Mouse (Mus musculus) intestine, embryonic 14.5 days (tissue): ENCODE measurements at regions not wholly inside any gene's neighbourhood (a gene's known extent, or its start where the extent isn't known, plus 50 kb on each side); places are given as distances from the start of the nearest gene placed in this dataset.

ENCODE experiments used
- ATAC-seq: fragments of 200-750 bp; cut with Nextera tagmentation; replicated peaks from 2 replicates; pipeline ENCODE4 v1.8.0; 2017; ENCODE audit warnings: low read depth, moderate number of reproducible peaks, moderate TSS enrichment, moderate library complexity; ENCODE audit not compliant: low FRiP score, low TSS enrichment
- DNase-seq: peaks from one replicate; pipeline ENCODE4 v3.0.0-alpha.2; 2018; ENCODE audit warnings: low spot score
- H3K27ac ChIP-seq: fragments of 300-500 bp; sonication (generic); 2 replicates; pipeline ENCODE4 v1.5.1; 2014; ENCODE audit warnings: low read depth, mild to moderate bottlenecking, control low read depth
- H3K27me3 ChIP-seq: fragments of 300-500 bp; sonication (generic); replicated peaks from 2 replicates; pipeline ENCODE4 v1.6.1; 2014; ENCODE audit warnings: low read length, control low read depth; ENCODE audit not compliant: control insufficient read depth, insufficient read depth
- H3K36me3 ChIP-seq: fragments of 300-500 bp; sonication (generic); 2 replicates; pipeline ENCODE4 v1.6.1; 2014; ENCODE audit warnings: low read length, control low read depth; ENCODE audit not compliant: control insufficient read depth, insufficient read depth
- H3K4me1 ChIP-seq: fragments of 300-500 bp; sonication (generic); replicated peaks from 2 replicates; pipeline ENCODE4 v1.6.1; 2014; ENCODE audit warnings: low read length, control low read depth, mixed read lengths; ENCODE audit not compliant: control insufficient read depth, insufficient read depth
- H3K4me2 ChIP-seq: fragments of 300-500 bp; sonication (generic); 2 replicates; pipeline ENCODE4 v1.6.1; 2014; ENCODE audit warnings: low read length
- H3K4me3 ChIP-seq: fragments of 300-500 bp; sonication (generic); 2 replicates; pipeline ENCODE4 v1.5.1; 2014; ENCODE audit warnings: low read depth, low read length, control low read depth, mixed read lengths
- H3K9ac ChIP-seq: fragments of 300-500 bp; sonication (generic); 2 replicates; pipeline ENCODE4 v1.6.1; 2014; ENCODE audit warnings: mild to moderate bottlenecking, low read length
- H3K9me3 ChIP-seq: fragments of 300-500 bp; sonication (generic); 2 replicates; pipeline ENCODE4 v1.6.1; 2016; ENCODE audit warnings: low read length, control low read depth; ENCODE audit not compliant: control insufficient read depth
- WGBS: fragments of 180-500 bp; shearing (Covaris S2); extraction: QIAGEN DNeasy Blood & Tissue Kit; methylation state at CpG from one replicate; pipeline ENCODE4 v1.1.7; 2014; 5-methylcytosine and 5-hydroxymethylcytosine counted together

DNA sequence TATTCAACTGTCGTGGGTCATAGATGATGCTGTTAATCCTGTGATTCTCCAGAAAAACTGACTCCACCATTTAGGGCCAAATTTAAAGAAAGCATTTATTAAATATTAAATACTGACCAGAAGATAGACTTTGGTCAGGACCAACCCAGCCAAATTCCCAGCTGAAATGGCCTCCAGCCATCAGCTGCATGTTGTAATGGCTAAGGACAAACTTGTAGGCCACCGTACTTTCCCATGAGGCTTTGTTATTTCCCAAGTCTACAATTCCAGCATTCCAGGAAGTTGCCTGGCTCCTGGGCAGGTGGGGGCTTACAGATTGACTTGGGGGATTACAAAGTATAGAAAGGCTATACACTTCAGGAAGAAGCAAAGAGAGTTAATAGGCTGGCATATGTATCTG is 272.5 kb upstream of the Fn1 start:
- no peaks in the 10 kb centered on the region for H3K36me3 ChIP-seq
- H3K9ac ChIP-seq = no peak overlapping the region
- WGBS = 92% methylated on average over 2 of the region's 2 CpGs
- no peak overlapping the region for H3K4me2 ChIP-seq
- no peaks in the 10 kb centered on the region for H3K9me3 ChIP-seq
- ATAC-seq = no peak
- DNase-seq = no peak
- no peaks in the 10 kb centered on the region for H3K4me1 ChIP-seq
- no peak overlapping the region for H3K27ac ChIP-seq
- no peak overlapping the region for H3K4me3 ChIP-seq
- H3K27me3 ChIP-seq = no peaks in the 10 kb centered on the region

DNA sequence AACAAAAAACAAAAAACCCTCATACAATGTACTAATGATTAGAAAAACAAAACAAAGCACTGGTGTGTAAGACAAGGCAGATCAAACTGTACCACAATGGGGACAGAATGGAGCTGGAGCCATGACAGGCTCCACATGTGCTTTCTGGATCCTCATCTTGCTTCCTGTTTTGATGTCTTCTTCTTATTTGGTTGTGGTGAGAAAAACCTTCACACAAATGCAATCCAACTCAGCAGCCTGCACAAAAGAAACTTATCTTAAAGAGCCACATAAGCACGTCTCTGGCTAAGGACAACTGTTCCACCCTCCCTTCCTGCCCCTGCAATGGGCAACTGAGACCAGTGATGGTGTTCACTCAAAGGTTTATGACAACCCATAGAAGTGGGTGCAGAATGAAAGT is 271.9 kb upstream of the Fn1 start:
- no peak overlapping the region for H3K4me3 ChIP-seq
- no peaks in the 10 kb centered on the region for H3K4me1 ChIP-seq
- H3K9me3 ChIP-seq = no peaks in the 10 kb centered on the region
- WGBS = 96% methylated on average over 1 of the region's 1 CpGs
- no peaks in the 10 kb centered on the region for H3K36me3 ChIP-seq
- H3K4me2 ChIP-seq = no peak overlapping the region
- no peak for ATAC-seq
- no peak for DNase-seq
- no peak overlapping the region for H3K9ac ChIP-seq
- H3K27me3 ChIP-seq = no peaks in the 10 kb centered on the region
- no peak overlapping the region for H3K27ac ChIP-seq

- H3K36me3 ChIP-seq = no peaks in the 10 kb centered on the region
- no peaks in the 10 kb centered on the region for H3K4me1 ChIP-seq
- ATAC-seq (no peak), DNase-seq (no peak)
- no peaks in the 10 kb centered on the region for H3K9me3 ChIP-seq
- H3K27me3 ChIP-seq = no peaks in the 10 kb centered on the region
- 66% methylated on average over 3 of the region's 3 CpGs for WGBS
- H3K4me3 ChIP-seq = no peak overlapping the region
- no peak overlapping the region for H3K9ac ChIP-seq
- H3K27ac ChIP-seq = no peak overlapping the region
- no peak overlapping the region for H3K4me2 ChIP-seq
Measured at GRCm38 (mm10) chr1:71923731-71924130, 270.7 kb upstream of the Fn1 start.

DNA sequence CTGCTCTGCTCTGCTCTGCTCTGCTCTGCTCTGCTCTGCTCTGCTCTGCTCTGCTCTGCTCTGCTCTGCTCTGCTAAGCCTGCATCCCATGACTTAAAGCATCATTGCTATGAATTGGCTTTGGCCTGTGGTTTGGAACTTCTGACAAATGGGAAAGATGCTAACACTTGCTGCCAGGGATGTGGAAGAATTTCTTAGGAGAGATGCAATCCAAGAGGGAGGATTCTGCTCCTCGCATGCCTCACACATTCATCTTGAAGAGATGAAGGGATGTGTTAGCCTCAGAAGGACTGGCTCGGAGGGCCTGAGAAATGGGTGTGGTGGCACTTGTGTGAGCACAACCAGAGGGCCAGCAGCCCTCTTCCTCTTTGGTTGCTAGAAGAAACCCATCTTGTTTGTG is 268.5 kb upstream of the Fn1 start:
- no peak overlapping the region for H3K4me3 ChIP-seq
- H3K9ac ChIP-seq = no peak overlapping the region
- no peaks in the 10 kb centered on the region for H3K4me1 ChIP-seq
- H3K9me3 ChIP-seq = no peaks in the 10 kb centered on the region
- H3K27me3 ChIP-seq = no peaks in the 10 kb centered on the region
- ATAC-seq = no peak
- WGBS = 80% methylated on average over 2 of the region's 2 CpGs
- H3K4me2 ChIP-seq = no peak overlapping the region
- no peaks in the 10 kb centered on the region for H3K36me3 ChIP-seq
- no peak overlapping the region for H3K27ac ChIP-seq
- no peak for DNase-seq

DNA sequence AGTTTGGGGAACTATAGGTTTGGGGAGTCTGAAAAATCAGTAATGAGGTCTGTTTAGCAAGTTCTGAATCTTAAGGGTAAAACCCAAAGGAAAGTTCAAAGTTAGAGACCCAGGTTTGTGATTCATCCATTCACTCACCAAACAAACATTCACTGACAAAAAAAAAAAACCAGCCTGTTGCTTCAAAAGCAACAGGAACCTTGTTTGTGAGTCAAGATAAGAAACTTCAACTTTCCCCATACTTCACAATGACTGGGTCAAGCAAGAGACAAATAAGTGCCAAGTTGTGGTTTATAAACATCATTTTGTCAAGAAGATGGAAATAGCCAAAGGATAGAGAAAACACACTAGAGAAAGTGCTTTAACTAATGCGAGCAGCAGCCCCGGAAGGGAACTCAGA is 266.9 kb upstream of the Fn1 start:
- Histone ChIP-seq H3K36me3 (no peaks in the 10 kb centered on the region), H3K4me1 (no peaks in the 10 kb centered on the region), H3K4me2 (no peak overlapping the region), H3K4me3 (no peak overlapping the region), H3K9ac (no peak overlapping the region), H3K27ac (no peak overlapping the region), H3K9me3 (no peaks in the 10 kb centered on the region), H3K27me3 (no peaks in the 10 kb centered on the region)
- ATAC-seq (no peak), DNase-seq (no peak)
- 60% methylated on average over 2 of the region's 2 CpGs for WGBS

DNA sequence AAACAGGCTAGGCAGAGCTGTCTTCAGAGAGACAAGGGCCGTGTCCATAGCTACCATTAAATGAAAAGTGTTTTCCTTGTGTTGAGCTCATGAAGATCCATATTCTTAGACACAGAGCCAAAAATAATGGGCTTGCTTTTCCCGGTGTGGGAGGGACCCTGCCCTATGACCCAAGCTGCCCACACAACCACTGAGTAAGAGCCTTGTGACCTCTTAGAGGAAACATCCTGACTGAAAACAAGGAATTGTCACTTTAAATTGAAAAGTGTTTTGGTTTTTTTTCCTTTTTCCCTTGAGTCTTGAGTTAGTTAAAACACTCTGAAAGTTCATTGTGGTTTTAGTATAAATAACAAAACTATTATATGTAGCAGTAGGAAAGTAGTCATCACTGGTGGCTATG is 264.0 kb upstream of the Fn1 start:
- WGBS = 58% methylated on average over 2 of the region's 2 CpGs
- H3K4me2 ChIP-seq = no peak overlapping the region
- H3K4me1 ChIP-seq = no peaks in the 10 kb centered on the region
- DNase-seq (no peak), ATAC-seq (no peak)
- no peak overlapping the region for H3K9ac ChIP-seq
- no peak overlapping the region for H3K27ac ChIP-seq
- H3K36me3 ChIP-seq = no peaks in the 10 kb centered on the region
- H3K4me3 ChIP-seq = no peak overlapping the region
- no peaks in the 10 kb centered on the region for H3K27me3 ChIP-seq
- no peaks in the 10 kb centered on the region for H3K9me3 ChIP-seq

DNA sequence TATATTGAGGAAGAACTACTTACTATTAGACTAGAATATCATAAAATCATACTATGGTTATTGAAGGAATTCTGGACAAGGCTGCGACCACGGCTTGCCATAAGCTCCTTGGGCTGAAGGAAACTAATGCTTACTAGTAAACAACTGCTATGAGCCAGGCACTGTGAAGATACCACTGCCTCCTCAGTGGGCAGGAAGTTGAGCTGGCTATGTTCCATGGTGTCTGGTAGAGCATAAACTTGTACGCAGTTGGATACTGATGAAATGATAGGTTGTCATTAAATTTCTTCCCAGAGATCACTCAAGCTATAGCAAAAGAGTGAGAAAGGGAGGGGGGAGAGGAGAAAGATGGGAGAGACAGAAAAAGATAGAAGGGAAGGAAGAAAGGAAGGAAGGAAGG is 261.4 kb upstream of the Fn1 start:
- H3K4me1 ChIP-seq = no peaks in the 10 kb centered on the region
- 78% methylated on average over 3 of the region's 3 CpGs for WGBS
- H3K27me3 ChIP-seq = no peaks in the 10 kb centered on the region
- H3K4me2 ChIP-seq = no peak overlapping the region
- no peaks in the 10 kb centered on the region for H3K9me3 ChIP-seq
- no peak overlapping the region for H3K9ac ChIP-seq
- no peak overlapping the region for H3K27ac ChIP-seq
- DNase-seq = no peak
- no peak for ATAC-seq
- H3K36me3 ChIP-seq = no peaks in the 10 kb centered on the region
- H3K4me3 ChIP-seq = no peak overlapping the region

DNA sequence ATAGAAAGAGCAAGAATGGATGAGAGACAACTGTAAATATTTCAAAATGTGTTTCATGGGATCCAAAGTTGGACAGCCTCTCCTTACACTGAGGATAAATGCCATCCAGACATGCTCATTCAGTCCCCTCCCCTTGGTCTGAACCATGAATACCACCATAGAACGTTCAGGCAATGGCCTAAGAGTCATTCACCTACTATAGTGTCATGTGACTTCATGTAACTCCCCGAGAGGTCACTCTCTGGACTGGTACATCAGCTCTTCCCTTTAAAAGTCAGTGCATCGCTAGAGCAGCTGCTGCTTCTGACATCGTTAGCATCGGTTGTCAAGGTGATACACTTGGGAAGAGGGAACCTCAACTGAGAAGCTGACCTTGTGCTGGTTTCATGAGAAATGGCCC is 260.2 kb upstream of the Fn1 start:
- no peaks in the 10 kb centered on the region for H3K36me3 ChIP-seq

DNA sequence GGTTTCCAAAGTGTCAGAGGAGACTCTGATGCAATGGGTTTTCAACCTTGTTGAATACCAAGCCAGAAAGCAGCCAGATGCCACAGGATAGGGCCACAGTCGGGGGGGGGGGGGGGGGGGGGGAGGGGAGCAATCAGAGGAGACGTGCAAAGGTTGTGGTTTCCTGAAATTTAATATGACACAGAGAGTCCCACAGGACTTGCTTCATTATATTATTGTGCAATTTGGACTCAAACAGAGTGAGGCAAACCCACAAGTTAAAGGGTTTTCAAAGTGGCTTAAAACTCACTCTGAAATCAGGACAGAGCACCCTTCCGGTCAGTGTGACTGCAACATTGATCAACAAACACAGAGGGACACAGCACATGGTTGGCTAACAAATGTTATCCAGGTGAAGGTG is 259.4 kb upstream of the Fn1 start:
- no peak for DNase-seq
- Histone ChIP-seq H3K27ac (no peak overlapping the region), H3K4me2 (no peak overlapping the region), H3K36me3 (no peaks in the 10 kb centered on the region), H3K4me1 (no peaks in the 10 kb centered on the region), H3K4me3 (no peak overlapping the region), H3K9ac (no peak overlapping the region), H3K9me3 (no peaks in the 10 kb centered on the region), H3K27me3 (no peaks in the 10 kb centered on the region)
- whole genome bisulfite sequencing = 52% methylated on average over 3 of the region's 3 CpGs
- no peak for ATAC-seq

More for the DNA sequence above, 260.2 kb upstream of the Fn1 start:
- H3K9me3 ChIP-seq = no peaks in the 10 kb centered on the region
- WGBS = 66% methylated on average over 5 of the region's 5 CpGs
- H3K9ac ChIP-seq = no peak overlapping the region
- no peak overlapping the region for H3K4me2 ChIP-seq
- no peak overlapping the region for H3K4me3 ChIP-seq
- no peak for DNase-seq
- no peaks in the 10 kb centered on the region for H3K4me1 ChIP-seq
- no peaks in the 10 kb centered on the region for H3K27me3 ChIP-seq
- no peak overlapping the region for H3K27ac ChIP-seq
- ATAC-seq = no peak
